Mouse (Mus musculus) heart, postnatal 0 days (tissue): ENCODE measurements around the gene Obp2b.

Source experiments
- CTCF ChIP-seq: IDR thresholded peaks from 2 replicates; pipeline ENCODE4 v1.5.1; 2016; ENCODE audit warnings: antibody characterized with exemption, control low read depth, low read depth
- EP300 ChIP-seq: IDR thresholded peaks from 2 replicates; pipeline ENCODE4 v1.6.1; 2016; ENCODE audit warnings: antibody characterized with exemption, low read depth

GRCm38 (mm10) chr2:25767764-25768163, 31.0 kb downstream of the Obp2b start:
- TF ChIP-seq CTCF, result no peak
- no peak for TF ChIP-seq EP300
